Mouse (Mus musculus): ENCODE data around the gene Fam168a. TPM values are rescaled to one million over a fixed set of nuclear protein-coding genes. Genes with fewer than 3 reads are reported as not detected.

The Fam168a gene
- polyA plus RNA-seq, 1 experiment = 64.3 TPM

DNA sequence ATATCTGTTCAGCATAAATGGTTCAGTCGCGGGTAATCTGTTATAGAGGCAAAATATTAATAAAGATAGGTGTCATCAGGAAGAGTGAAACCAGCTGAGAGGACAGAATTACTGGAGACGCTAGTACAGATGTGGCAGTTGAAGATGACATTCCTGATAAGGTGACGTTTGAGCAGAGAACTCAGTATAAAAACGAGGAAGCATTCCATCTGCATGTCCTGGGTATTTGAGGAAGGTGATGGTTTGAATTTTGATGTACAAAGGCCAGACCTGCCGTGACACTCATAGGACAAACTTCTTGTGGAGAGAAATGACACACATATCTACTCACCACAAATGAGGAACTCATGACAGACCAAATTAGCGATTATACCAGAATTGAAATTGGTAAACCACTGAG, 73.8 kb downstream of the Fam168a start:
- no peak for DNase-seq (ENCODE audit: low read depth)

DNA sequence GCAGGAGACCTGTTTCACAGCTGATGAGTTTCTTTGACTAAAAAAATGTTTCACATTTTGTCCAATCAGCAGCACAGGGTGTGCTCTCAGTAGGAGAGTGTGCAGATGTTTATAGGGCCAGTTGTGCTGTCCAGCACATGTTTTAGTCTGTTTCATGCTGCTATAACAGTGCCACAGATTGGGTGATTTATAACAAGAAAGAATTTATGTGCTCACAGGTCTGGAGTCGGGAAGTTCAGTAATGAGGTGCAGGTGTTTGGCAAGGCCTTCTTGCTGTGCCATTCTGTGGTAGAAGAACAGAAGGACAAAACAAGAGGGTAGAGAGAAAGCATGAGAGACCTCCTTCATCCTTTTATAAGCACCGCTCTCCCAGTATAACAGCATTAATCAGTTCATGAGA, 78.2 kb downstream of the Fam168a start:
- no peak for DNase-seq (ENCODE audit: low read depth)

- DNase-seq (ENCODE audit: low read depth) = no peak
Measured at GRCm38 (mm10) chr7:100785426-100785825, 79.0 kb downstream of the Fam168a start.

DNA sequence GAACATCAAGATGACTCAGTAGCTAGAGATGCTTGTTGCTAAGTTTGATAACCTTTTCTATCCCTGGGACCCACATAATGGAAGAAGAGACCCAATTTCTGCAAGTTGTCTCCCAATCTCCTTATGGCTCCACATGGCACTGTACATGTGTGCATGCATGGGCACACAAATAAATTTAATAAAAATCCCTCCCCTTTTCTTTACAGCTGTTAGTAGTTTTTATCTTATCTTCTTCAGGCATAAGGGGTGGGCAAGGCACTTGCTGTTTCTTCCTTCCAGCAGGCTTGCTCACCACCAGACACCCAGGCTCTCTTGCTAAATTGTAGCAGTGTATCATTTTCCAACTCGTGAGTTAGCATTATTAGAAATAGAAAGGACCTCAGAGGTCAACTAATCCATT, 79.6 kb downstream of the Fam168a start:
- DNase-seq (ENCODE audit: low read depth) = no peak

DNA sequence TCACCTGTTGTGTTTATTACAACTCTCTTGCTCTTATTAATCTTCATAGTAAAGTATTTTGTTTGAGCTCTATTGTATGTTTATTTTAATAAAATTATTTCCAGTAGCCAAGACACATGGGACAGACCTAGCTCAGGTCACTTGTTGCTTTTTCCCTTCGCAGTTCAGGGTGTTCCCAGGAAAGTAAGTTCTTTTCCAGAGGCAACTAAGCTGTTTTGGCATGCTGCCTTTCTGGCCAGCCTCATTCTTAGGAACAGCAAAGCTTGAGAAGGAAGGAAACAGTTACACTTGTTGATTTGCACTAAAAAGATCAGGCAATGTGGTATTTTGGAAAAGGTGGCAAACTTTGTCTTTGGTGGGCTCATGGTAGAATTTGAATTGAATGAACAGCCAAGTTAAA, 81.9 kb downstream of the Fam168a start:
- DNase-seq (ENCODE audit: low read depth) = peak; percentile 22

- DNase-seq (ENCODE audit: low read depth) = no peak
Measured at GRCm38 (mm10) chr7:100798810-100799209, 92.4 kb downstream of the Fam168a start.

DNA sequence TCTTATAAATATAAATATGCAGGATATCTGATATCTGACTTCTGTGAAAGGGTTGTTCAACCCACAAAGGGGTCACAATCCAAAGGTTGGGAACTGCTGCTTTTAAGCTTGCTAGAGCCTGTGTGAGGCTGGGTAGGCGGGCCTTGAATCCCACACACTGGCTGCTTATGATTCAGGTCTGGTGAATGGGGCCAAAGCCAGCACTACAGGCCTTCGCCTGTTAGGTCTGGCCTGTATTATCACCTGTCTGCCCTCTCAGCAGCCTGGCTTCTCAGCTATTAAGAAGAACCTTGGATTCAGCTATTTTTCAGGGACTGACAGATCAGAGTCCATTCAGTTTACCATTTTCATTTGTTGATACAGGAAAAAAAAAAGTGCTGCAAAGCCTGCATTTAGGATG, 99.0 kb downstream of the Fam168a start:
- no peak for DNase-seq (ENCODE audit: low read depth)

GRCm38 (mm10) chr7:100811912-100812311, 105.5 kb downstream of the Fam168a start:
- DNase-seq (ENCODE audit: low read depth) = no peak

- no peak for DNase-seq (ENCODE audit: low read depth)
Measured at GRCm38 (mm10) chr7:100812641-100813040, 106.2 kb downstream of the Fam168a start.

DNA sequence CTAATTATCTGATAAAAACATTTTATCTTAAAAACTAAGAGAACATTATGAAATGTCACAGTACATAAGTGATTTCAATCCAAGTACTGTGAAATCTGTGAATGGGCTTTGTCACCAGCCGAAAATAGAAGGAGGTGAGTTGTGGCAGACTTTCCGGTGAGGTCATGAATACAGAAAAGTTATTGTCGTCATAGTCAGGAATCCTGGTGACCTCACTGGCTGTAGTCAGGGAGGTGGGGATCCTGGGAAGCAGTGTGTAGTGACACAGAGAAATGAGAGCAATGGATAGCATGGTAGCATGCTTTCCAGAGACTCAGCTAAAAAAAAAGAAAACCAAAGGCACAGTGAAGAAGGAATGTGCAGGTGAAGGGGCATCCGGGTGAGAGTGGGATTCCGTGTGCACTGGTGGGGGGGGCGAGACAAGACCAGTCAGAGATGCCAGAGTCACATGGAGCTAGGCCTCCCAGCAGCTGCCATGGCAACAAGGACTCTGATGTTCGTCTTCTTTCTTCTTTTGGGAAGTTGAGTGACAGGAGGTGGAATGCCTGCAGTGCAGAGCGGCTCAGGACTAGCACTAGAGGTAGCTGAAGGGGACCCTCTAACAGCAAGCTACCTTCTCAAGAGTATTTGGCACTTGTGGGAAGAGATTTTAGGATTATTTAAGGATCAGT, 109.6 kb downstream of the Fam168a start:
- no peak for DNase-seq (ENCODE audit: low read depth)

DNA sequence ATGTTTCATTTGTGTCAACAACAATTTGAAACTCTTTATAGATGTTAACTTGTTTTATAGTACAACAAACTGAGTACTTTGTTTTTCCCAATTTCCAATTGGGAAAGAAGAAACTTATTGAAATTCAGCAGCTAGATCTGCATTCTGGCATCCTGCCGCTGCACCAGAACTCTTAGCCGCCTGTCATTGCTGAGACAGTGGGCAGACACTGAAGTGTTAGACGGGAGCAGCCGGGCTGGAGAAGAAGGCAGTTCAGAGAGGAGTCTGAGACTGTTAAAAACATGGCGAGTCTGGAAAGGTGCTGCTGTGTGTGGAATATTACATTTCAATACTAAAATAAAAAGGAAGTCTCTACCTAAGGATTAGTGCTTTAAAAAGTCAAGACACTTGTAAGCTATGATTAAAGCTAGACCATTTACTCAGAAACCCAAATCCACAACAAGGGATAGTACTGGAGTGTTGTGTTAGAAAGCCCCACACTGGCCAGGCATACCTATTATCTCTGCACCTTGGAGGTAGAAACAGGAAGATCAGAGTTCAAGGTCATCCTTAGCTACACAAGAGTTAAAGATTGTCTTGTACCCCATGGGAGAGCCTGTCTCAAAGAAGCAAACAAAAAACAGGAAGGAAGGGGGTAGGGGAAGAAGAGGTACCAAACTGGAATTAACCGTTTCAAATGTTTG, 110.5 kb downstream of the Fam168a start:
- DNase-seq (ENCODE audit: low read depth) = no peak

- DNase-seq (ENCODE audit: low read depth) = no peak
Measured at GRCm38 (mm10) chr7:100817442-100817760, 111.0 kb downstream of the Fam168a start.

GRCm38 (mm10) chr7:100818401-100819064, 112.1 kb downstream of the Fam168a start:
- DNase-seq (ENCODE audit: low read depth) = no peak

DNA sequence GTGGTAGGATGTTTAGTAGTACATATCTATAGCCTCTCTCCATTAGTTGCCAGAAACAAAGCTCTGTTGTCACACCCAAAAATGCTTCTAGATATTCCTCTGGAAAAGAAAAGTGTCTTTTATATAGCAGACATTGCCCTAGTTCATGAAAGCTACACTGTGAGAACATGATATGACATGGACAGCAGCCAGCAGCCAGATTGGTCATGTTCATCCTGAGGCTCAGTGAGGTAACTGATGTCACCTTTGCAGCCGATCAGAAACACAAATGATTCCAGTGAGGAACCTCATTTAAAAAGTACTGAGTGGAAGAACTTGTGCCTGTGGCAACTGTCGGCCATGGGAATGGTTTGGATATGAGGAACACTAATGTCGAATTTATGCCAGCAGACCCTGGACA, 118.2 kb downstream of the Fam168a start:
- no peak for DNase-seq (ENCODE audit: low read depth)

DNA sequence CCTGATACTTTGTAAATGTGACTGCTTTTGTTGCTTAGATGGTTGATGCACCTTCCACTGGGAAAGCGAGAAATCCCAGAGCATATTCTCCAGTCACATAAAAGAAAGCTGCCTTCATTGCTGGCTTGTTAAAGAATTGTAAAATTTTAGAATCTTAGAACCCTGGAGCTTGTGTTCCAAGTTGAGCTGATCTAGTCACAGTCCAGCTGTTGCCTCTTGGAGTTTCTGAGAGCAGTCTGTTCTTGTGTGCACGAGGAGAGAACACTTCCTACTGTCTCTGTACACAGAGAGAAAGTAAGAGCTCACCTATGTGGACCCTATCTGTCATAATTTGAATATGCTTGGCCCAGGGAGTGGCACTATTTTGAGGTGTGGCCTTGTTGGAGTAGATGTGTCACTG, 122.1 kb downstream of the Fam168a start:
- DNase-seq (ENCODE audit: low read depth) = no peak

GRCm38 (mm10) chr7:100833859-100834258, 127.4 kb downstream of the Fam168a start:
- no peak for DNase-seq (ENCODE audit: low read depth)

DNA sequence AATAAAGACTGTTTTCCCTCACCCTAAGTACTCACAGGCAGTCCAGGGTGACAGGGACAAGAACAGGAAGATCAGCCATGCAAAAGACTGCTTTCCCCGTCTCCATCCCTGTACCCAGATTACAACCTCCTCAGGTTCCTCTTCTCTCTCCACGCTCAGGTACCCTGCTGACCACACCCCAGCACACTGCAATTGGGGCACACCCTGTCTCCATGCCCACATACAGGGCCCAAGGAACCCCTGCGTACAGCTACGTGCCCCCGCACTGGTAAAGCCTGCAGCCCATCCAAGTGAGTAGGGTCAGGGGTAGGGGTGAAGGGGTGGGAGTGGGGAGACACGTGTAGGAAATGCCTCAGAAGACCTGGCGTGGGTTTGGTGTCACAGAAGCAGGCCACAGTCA, 128.7 kb downstream of the Fam168a start:
- DNase-seq (ENCODE audit: low read depth) = no peak

- DNase-seq (ENCODE audit: low read depth) = no peak
Measured at GRCm38 (mm10) chr7:100835711-100836110, 129.3 kb downstream of the Fam168a start.

GRCm38 (mm10) chr7:100836657-100837056, 130.2 kb downstream of the Fam168a start:
- DNase-seq (ENCODE audit: low read depth) = no peak

GRCm38 (mm10) chr7:100837701-100838100, 131.3 kb downstream of the Fam168a start:
- DNase-seq (ENCODE audit: low read depth) = no peak

DNA sequence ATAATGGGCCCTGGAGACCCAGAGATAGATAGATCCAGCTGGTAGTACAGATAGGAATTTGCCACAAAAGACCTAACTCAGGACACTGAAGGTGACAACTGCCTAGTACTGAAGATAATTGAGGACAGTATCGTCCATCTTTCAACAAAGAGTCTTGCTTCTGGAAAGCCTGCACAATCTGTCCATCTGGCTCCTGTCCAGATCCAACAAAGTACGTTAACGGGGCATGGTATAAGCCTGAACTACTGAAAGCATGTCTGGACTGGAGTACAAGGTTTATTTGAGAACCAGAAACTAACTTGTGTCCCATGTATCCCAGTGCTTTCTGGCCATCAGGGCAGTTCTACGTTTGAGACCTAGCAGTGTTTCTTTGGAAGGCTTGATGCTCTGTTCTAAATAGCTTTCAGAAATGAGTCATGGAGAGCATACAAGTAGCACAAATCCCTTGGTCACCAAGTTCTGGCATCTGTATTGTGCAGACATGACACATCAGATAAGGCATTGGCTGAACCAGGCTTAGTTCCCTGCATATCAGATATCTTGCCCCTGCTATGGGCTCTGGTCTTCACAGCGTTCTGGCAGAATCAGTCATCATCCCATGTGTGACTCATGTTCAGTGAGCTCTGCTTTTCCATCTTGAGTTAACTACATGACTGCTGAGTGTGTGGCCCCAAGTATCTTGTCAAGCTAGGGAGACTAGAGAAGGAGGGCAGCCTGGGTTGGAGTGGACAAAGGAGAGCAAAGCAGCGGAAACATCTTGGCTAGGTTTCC, 133.4 kb downstream of the Fam168a start:
- DNase-seq (ENCODE audit: low read depth) = no peak

GRCm38 (mm10) chr7:100840906-100841305, 134.5 kb downstream of the Fam168a start:
- no peak for DNase-seq (ENCODE audit: low read depth)

GRCm38 (mm10) chr7:100841608-100842007, 135.2 kb downstream of the Fam168a start:
- DNase-seq (ENCODE audit: low read depth) = no peak

Measured in gonadal fat pad, adult 2 months (tissue).